Mouse (Mus musculus) C2C12 (cell line): ENCODE results near the gene Car2.

Experiments
- CEBPB ChIP-seq: IDR thresholded peaks from one replicate; pipeline ENCODE4 v1.6.1; 2011; ENCODE audit warnings: low read depth, mild to moderate bottlenecking, control low read depth, moderate library complexity
- CTCF ChIP-seq: IDR thresholded peaks from one replicate; pipeline ENCODE4 v1.5.1; 2011; ENCODE audit not compliant: control insufficient read depth, insufficient read depth, insufficient read length
- FOSL1 ChIP-seq: IDR thresholded peaks from one replicate; pipeline ENCODE4 v1.8.0; 2011; ENCODE audit warnings: mild to moderate bottlenecking, low read length; ENCODE audit not compliant: poor library complexity, insufficient read depth, severe bottlenecking
- MAX ChIP-seq: IDR thresholded peaks from one replicate; pipeline ENCODE4 v1.6.1; 2011; ENCODE audit warnings: mild to moderate bottlenecking, control low read depth
- MYOD1 ChIP-seq: IDR thresholded peaks from one replicate; pipeline ENCODE4 v1.6.1; 2011; ENCODE audit warnings: low read depth; ENCODE audit not compliant: control insufficient read depth, insufficient read length
- MYOG ChIP-seq: IDR thresholded peaks from one replicate; pipeline ENCODE4 v1.6.1; 2011; ENCODE audit not compliant: control insufficient read depth, insufficient read length; ENCODE audit errors: extremely low read depth
- USF1 ChIP-seq: IDR thresholded peaks from one replicate; pipeline ENCODE4 v1.6.1; 2011; ENCODE audit warnings: low read depth, mild to moderate bottlenecking, control low read depth, moderate library complexity

- no peak for TF ChIP-seq CTCF
- no peak for TF ChIP-seq MYOG
- TF ChIP-seq MAX: no peak
- TF ChIP-seq MYOD1: no peak
- TF ChIP-seq USF1: no peak
- no peak for TF ChIP-seq CEBPB
- TF ChIP-seq FOSL1: no peak
Observed at GRCm38 (mm10) chr3:14911992-14912582, 26.0 kb downstream of the Car2 start.
